Mouse (Mus musculus) stomach, postnatal 0 days (tissue): ENCODE data around the gene Lhfpl4. TPM values are rescaled to one million over a fixed set of nuclear protein-coding genes. Genes with fewer than 3 reads are reported as not detected.

Experiments used
- ATAC-seq: fragments of 200-750 bp; cut with Nextera tagmentation; 2 replicates; pipeline ENCODE4 v1.8.0; 2017; ENCODE audit not compliant: low FRiP score, low TSS enrichment
- DNase-seq: peaks from one replicate; pipeline ENCODE4 v3.0.0-alpha.2; 2016; ENCODE audit warnings: low spot score
- H3K27ac ChIP-seq: fragments of 300-500 bp; sonication (generic); replicated peaks from 2 replicates; pipeline ENCODE4 v1.5.1; 2014; ENCODE audit warnings: mild to moderate bottlenecking, control low read depth
- H3K27me3 ChIP-seq: fragments of 300-500 bp; sonication (generic); 2 replicates; pipeline ENCODE4 v1.6.1; 2014; ENCODE audit warnings: low read length; ENCODE audit not compliant: control insufficient read depth, insufficient read depth
- H3K36me3 ChIP-seq: fragments of 300-500 bp; sonication (generic); 2 replicates; pipeline ENCODE4 v1.6.1; 2014; ENCODE audit warnings: low read length, mixed read lengths; ENCODE audit not compliant: control insufficient read depth, insufficient read depth
- H3K4me1 ChIP-seq: fragments of 300-500 bp; sonication (generic); replicated peaks from 2 replicates; pipeline ENCODE4 v1.6.1; 2014; ENCODE audit warnings: antibody characterized with exemption; ENCODE audit not compliant: control insufficient read depth, insufficient read depth
- H3K4me2 ChIP-seq: fragments of 300-500 bp; sonication (generic); replicated peaks from 2 replicates; pipeline ENCODE4 v1.6.1; 2014; ENCODE audit warnings: low read depth, mild to moderate bottlenecking, control low read depth, moderate library complexity
- H3K4me3 ChIP-seq: fragments of 300-500 bp; sonication (generic); 2 replicates; pipeline ENCODE4 v1.5.1; 2014; ENCODE audit warnings: low read depth, low read length, control low read depth
- H3K9ac ChIP-seq: fragments of 300-500 bp; sonication (generic); 2 replicates; pipeline ENCODE4 v1.6.1; 2014; ENCODE audit warnings: mild to moderate bottlenecking, low read length, control low read depth, mixed read lengths
- H3K9me3 ChIP-seq: fragments of 300-500 bp; sonication (generic); 2 replicates; pipeline ENCODE4 v1.6.1; 2016; ENCODE audit warnings: low read length; ENCODE audit not compliant: control insufficient read depth
- CTCF ChIP-seq: IDR thresholded peaks from 2 replicates; pipeline ENCODE4 v1.5.1; 2016; ENCODE audit warnings: antibody characterized with exemption, low read depth, mild to moderate bottlenecking, moderate library complexity
- EP300 ChIP-seq: optimal IDR thresholded peaks from 2 replicates; pipeline ENCODE3; 2016; ENCODE audit warnings: antibody characterized with exemption
- WGBS: fragments of 180-500 bp; shearing (Covaris S2); extraction: QIAGEN DNeasy Blood & Tissue Kit; methylation state at CpG from one replicate; pipeline ENCODE4 v1.1.7; 2014; 5-methylcytosine and 5-hydroxymethylcytosine counted together
- polyA plus RNA-seq: library from polyadenylated mRNA; unstranded; fragments of >200 nt; fragmentation: Nextera tagmentation; extraction: Ambion mirVana; gene quantifications from 2 replicates; pipeline ENCODE4 v1.2.1, GENCODE M21; 2015

Gene Lhfpl4
- polyA plus RNA-seq, 1 experiment from 2014 or later = 0.84 TPM

DNA sequence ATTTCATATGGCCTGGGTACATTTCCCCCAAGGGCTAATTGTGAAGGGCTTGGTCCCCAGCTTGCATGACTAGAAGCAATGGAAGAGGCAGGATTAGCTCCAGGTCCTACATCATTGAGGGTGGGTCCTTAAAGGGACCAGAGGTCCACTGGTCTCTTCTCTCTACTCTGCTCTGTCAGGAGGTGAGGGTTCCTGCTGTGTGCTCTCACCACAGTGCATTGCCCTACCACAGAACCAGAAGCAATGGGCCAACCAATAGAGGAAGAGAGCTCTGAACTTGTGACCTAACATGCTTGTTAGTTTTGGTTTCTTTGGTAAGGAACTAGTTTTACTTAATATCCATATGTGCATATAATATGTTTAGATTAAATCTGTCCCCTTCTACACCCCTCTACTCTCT is 31.5 kb upstream of the Lhfpl4 start:
- no peaks in the 10 kb centered on the region for H3K4me1 ChIP-seq
- no peak overlapping the region for H3K9ac ChIP-seq
- H3K27ac ChIP-seq = no peak overlapping the region
- no peak for ATAC-seq
- H3K4me2 ChIP-seq = no peak overlapping the region
- H3K9me3 ChIP-seq = no peaks in the 10 kb centered on the region
- no peaks in the 10 kb centered on the region for H3K36me3 ChIP-seq
- no peak for DNase-seq
- TF ChIP-seq EP300 = no peak
- TF ChIP-seq CTCF = no peak
- no peaks in the 10 kb centered on the region for H3K27me3 ChIP-seq
- H3K4me3 ChIP-seq = no peak overlapping the region

DNA sequence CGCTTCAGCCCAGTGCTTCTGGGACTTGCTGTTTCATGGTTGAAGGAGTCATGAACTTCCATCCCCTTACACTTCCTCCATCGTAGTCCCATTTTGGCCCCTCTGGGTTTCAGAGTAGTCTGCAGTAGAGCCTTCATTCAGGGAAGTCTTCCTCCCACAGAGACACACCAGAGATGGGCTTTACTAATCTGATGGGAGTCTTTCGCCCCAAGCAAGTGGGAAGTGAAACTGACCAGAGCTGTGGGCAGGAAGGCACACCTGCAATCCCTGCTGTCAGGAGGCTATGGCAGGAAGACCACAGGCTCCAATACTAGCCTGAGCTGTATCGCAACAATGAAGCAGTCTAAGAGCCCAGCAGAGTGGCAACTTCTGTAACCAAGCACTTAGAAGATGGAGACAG is 30.6 kb upstream of the Lhfpl4 start:
- Histone ChIP-seq H3K4me1 (no peaks in the 10 kb centered on the region), H3K9me3 (no peaks in the 10 kb centered on the region), H3K4me2 (no peak overlapping the region), H3K9ac (no peak overlapping the region), H3K27ac (no peak overlapping the region), H3K27me3 (no peaks in the 10 kb centered on the region), H3K36me3 (no peaks in the 10 kb centered on the region), H3K4me3 (no peak overlapping the region)
- DNase-seq (no peak), ATAC-seq (no peak)
- TF ChIP-seq CTCF (no peak), EP300 (no peak)
- 77% methylated on average over 4 of the region's 4 CpGs for WGBS

DNA sequence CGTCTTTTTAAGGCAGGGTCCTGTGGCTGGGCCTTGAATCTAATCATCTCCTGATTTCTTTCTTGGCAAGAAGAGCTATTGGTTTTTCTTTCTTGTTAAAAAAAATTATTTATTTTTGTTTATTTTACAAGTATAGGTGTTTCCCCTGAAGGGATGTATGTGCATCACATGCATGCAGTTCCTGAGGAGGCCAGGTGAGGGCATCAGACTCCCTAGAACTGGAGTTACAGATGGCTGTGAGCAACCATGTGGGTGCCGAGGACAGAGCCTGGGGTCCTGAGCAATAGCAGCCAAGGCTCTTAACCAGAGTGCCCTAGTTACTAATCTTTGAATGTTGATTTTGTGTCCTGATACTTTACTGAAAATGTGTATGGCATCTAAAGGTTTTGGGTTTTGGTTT is 21.1 kb upstream of the Lhfpl4 start:
- no peak for TF ChIP-seq CTCF
- TF ChIP-seq EP300 = no peak

DNA sequence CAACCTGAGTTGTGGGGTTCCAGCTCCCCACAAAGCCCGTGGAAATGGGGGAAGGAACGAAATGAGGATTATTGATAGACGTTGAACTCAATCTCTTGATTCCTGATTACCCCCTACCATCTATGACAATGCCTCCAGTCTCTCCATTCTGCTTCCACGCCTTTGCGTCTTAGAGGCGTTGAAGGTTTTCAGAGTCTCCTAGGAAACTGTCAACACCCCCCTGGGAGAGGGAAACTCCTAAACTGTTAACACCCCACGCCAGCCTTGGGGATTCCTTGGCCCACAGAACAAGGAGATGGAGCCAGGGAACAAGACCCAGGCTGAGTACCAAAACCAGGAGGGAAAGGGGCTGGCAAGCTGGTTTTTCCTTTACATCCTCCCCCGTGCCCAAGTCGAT is 410 bp upstream of the Lhfpl4 start:
- DNase-seq (no peak), ATAC-seq (no peak)
- 22% methylated on average over 9 of the region's 9 CpGs for WGBS
- H3K4me1 ChIP-seq = no peaks in the 10 kb centered on the region
- peak overlapping the region; percentile 39 for H3K4me3 ChIP-seq
- H3K9me3 ChIP-seq = no peaks in the 10 kb centered on the region
- no peaks in the 10 kb centered on the region for H3K36me3 ChIP-seq
- H3K9ac ChIP-seq = no peak overlapping the region
- peak overlapping the region; percentile 65 for H3K4me2 ChIP-seq
- peaks cover 10% of the 10 kb centered on the region for H3K27me3 ChIP-seq
- no peak overlapping the region for H3K27ac ChIP-seq
- no peak for TF ChIP-seq EP300
- TF ChIP-seq CTCF = no peak

More for the DNA sequence above, 21.1 kb upstream of the Lhfpl4 start:
- DNase-seq (no peak), ATAC-seq (no peak)
- H3K4me2 ChIP-seq = no peak overlapping the region
- H3K27me3 ChIP-seq = no peaks in the 10 kb centered on the region
- WGBS = 73% methylated on average over 2 of the region's 2 CpGs
- H3K4me1 ChIP-seq = no peaks in the 10 kb centered on the region
- no peaks in the 10 kb centered on the region for H3K36me3 ChIP-seq
- H3K27ac ChIP-seq = no peak overlapping the region
- no peaks in the 10 kb centered on the region for H3K9me3 ChIP-seq
- no peak overlapping the region for H3K9ac ChIP-seq
- no peak overlapping the region for H3K4me3 ChIP-seq

DNA sequence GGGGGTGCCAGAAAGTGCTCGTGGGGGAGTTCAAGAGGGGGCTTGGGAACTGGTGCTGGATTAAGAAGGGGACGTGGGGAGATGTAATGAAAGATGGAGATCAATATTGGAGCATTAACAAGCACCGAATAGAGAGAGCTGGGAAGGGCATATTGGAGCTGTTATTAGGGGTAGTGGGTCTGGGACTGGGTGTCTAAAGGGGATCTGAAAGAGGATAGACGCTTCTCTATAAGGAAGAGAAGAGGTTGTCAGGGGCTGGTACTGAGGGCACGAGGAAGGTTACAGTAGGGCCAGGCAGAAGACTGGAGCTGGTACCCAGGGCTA is 705 bp downstream of the Lhfpl4 start:
- peaks cover 10% of the 10 kb centered on the region for H3K27me3 ChIP-seq
- no peak for TF ChIP-seq EP300
- TF ChIP-seq CTCF = no peak
- H3K9me3 ChIP-seq = no peaks in the 10 kb centered on the region
- H3K9ac ChIP-seq = no peak overlapping the region
- peak overlapping the region; percentile 65 for H3K4me2 ChIP-seq
- H3K4me3 ChIP-seq = peak overlapping the region; percentile 39
- ATAC-seq = no peak
- H3K27ac ChIP-seq = no peak overlapping the region
- no peaks in the 10 kb centered on the region for H3K4me1 ChIP-seq
- WGBS = 6% methylated on average over 5 of the region's 5 CpGs
- no peaks in the 10 kb centered on the region for H3K36me3 ChIP-seq
- DNase-seq = no peak

DNA sequence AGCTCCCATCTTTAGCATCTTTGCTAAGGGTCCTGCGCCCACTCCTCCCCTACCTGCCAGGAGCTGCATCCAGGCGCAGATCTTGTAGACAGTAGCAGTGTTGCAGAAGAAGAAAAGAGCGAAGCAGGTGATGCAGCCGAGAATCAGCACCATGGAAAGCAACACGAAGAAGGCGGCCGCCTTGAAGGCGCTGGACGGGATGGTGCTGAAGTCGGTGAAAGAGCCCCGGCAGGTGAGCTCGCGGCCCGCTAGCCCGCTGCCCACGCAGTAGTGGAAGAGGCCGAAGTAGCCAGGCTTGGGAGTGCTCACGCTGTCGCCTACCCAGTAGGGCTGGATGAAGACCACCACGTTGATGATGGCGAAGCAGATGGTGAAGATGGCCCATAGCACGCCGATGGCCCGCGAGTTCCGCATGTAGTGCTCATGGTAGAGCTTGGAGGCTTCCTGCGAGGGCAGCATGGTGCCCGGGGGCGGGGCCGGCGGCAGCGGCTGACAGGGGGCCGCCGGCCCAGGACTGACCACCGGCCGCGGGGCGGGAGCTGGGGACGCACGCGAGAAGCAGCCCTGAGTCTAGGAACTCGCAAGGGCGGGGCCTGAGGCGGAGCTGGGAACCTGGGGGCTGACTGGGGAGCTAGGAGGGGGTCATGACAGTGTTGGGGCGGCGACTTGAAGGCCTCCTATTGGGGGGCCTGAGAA is 1.3 kb downstream of the Lhfpl4 start:
- WGBS = 3% methylated on average over 46 of the region's 46 CpGs
- ATAC-seq = peak; percentile 57
- H3K27me3 ChIP-seq = peaks cover 10% of the 10 kb centered on the region

More for the DNA sequence above, 1.3 kb downstream of the Lhfpl4 start:
- Histone ChIP-seq H3K9me3 (no peaks in the 10 kb centered on the region), H3K27ac (no peak overlapping the region), H3K4me3 (no peak overlapping the region), H3K4me1 (no peaks in the 10 kb centered on the region), H3K9ac (no peak overlapping the region), H3K4me2 (no peak overlapping the region), H3K36me3 (no peaks in the 10 kb centered on the region)
- DNase-seq = peak; percentile 71
- TF ChIP-seq EP300 = no peak
- TF ChIP-seq CTCF = no peak
